Mouse (Mus musculus): Measurements from ENCODE around the gene Exoc6b.

Exoc6b gene

DNA sequence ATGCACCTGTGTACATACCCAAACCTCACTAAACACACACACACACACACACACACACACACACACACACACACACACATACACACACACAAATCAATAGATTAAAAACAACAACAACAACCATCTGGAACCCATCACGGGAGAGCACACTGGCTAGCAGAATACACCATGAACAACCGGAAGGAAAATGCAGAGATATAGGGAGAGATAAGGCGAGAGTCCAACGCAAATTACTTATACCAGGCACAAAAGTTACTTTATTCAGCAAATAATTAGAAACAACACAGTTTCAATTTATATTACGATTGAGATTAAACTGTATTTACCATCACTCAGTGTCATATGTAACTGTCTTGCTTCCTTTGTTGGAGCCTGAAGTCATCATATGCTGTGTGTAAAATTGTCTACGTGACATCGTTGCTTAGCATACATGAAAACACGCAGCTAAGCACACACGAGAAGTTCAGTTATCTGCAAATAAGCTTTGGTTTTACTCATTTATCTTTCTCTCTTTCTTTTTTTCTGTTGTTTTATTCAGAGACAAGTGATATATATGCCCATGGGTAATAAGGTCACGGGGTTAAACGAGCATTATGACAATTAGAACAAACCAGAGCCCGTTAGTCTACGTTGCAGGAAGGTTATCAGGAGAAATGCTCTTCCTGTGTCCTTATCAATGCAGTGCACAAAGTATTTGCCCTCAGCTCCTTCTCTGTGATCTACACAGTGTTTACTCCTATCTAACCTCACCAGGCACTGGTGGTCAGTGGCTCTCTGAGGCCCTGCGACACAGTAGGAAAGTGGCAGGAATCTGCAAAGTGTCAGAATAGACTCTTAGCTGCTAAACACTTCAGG is 186.4 kb downstream of the Exoc6b start:
- DNase-seq (ENCODE audit: low spot score), result no peak

DNA sequence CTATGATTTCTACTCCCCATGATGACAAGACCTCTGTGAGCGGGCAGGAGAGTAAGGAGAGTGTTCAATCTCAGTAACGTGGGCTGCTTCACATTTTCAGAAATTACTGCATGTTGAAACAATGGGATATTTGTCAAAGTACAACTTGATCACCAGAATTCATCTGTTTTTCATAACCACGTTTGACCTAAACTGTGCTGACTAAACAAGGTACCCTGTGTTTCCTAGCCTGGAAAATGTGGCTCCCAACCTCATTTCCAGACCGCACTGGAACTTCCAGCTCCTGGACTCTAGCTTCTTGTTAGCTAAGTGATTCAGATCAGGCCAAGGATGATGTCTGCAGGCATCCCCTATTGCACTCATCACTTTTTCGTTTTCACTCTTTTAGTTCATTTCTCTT is 193.4 kb downstream of the Exoc6b start:
- DNase-seq (ENCODE audit: low spot score), result no peak

DNA sequence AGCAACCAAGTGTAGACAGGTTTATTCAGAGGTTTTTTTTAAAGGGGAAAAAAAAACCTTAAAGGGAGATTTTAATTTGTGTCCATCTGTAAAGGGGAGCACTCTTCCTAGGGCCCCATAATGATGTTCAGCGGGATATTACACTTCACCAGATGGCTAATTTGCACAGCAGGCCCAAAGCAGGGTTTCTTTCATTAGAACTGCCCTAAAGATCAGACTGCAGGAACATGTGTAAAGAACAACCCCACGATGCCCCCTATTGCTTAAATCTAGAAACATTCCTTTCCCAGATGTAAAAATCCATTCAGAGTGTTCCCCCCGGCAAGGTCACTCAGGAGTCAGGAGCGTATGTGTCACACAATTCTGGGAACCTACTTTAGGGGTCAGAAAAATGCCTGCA is 202.2 kb downstream of the Exoc6b start:
- DNase-seq (ENCODE audit: low spot score), result no peak

DNA sequence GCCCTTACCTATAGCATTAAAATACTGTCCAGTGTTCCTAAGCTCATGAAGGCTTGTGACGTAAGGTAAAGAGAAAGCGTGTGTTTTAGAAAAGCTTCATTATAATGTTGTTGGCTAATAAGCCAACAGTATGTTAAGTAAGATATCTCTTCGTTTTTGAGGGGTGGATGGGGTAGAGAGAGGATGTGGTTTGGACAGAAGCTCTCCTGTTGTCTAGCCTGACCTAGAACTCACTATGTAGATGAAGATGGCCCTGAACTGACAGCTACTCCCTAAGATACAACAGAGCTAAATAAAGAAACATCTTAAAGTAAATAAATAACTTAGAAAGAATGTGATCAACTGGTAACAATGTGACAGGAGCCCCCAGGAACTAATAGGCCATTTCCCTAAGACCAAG is 204.7 kb downstream of the Exoc6b start:
- no peak for DNase-seq (ENCODE audit: low spot score)

DNA sequence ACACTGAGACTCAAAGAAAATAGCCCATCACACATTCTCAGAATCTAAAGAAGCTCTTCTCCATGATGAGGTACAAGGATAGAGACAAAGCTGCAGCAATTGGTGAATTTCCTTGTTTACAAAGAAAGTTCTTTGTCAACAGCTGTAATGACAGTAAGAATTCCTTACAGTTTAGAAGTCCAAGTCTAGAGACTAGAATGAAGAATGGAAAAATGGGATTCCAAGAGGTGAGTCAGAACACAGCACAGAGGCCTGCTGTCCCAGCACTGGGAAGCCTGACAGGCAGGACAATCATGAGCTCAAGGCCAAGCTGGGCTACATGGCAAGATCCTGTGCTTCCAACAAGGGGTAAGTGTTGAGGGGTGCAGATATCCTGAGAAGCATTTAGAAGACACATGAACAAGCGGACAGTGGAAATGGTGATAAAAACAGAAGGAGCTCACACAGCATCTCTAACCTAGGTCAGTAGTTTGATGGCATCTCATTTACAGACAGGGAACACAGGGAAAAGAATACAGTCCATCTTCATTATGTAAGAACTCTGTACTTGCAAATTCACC is 205.4 kb downstream of the Exoc6b start:
- no peak for DNase-seq (ENCODE audit: low spot score)

DNA sequence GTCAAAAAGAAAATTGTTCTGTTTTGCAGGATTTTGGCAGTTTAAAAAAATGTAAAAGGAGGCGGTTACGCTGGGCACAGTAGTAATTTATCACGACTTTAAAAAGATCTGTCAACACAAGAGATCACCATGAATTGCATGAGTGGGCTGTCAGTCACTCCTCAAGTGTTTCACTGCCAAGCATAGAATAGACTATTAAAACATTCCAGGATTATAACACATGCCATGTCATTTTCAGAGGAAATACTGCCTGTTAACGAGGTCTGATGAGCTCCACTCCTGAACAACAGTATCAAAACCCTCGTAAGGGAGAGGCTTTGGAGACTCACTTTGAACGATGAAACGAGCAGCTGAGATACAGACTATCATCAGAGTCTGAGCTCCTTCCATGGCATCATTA is 223.6 kb downstream of the Exoc6b start:
- DNase-seq (ENCODE audit: low spot score), result no peak

DNA sequence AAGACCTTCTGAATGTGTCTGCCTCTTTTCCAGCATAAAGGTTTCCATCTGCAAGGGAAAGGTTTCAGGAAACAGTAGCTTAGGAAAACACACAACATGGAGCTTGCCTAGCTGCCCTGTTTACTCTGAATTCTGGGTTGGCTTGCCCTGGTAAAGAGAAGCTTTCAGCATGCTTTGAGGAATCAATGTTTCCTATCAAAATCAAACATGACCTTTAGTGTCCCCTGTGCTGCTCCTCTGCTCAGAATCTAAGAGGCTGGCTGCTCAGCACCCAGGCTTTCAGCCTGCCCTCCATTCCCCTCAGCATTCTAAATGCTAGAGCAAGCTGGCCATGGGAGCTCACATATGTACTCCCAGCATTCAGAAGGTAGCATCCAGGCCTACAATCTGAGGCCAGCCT is 228.2 kb downstream of the Exoc6b start:
- no peak for DNase-seq (ENCODE audit: low spot score)

DNA sequence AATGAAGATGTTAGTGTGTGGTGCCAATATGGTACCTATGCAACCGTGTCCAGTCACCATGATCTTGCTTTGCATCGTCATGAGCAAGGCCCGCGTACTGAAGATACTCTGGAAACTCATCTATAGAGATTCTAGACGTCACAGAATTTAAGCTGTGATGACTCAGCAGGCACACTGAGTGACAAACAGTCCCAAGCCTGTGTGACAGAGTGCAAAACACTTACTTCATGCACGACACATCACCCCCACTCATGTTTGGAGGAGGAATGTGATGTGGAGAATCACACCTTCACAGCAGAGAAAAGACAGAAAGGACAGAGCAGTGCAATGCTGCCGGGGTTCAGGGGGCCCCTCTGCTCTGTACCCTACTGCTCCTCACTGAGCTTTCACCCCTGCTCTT is 261.8 kb downstream of the Exoc6b start:
- no peak for DNase-seq (ENCODE audit: low spot score)

DNA sequence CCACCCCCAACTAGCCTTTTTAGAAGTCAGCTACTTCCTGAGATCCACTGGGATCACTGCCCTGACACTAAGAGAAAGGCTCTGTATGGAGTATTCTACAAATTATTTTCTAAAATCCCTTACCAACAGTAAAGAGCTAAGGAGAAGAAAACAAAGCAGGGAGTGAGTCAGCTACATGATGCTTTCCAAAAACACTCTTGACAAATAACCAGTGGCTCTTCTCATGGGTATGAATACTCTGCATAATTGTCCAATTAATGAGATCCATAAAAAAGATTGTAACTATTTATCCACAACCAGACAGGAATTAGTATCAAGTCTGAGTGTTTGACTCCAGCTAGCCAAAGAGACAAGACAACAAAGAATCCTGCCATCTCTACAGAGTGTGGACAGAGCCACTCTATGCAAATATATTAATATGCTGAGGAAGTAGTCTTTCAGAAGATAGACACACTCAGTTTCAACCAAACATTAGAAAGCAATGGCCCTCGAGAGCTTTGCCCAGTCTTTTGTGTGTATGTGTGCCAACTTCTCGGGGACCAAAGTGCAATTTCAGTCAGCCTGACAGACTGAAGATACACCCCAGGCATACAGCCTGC is 263.1 kb downstream of the Exoc6b start:
- no peak for DNase-seq (ENCODE audit: low spot score)

DNA sequence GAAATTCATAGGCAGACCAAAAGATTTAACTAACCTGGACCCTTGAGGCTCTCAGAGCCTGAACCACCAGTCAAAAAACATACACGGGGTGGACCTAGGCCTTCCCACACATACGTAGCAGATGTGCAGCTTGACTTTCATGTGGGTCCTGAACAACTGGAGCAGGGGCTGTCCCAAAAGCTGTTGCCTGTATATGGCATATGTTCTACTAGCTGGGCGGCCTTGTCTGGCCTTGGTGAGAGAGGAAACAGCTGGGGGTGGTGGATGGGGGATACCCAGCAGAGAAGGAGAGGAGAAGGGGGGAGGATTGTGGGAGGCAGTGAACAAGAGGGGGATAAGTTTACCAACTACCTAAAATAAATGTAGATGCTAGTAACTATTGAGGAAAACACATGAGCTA is 270.6 kb downstream of the Exoc6b start:
- DNase-seq (ENCODE audit: low spot score), result no peak

DNA sequence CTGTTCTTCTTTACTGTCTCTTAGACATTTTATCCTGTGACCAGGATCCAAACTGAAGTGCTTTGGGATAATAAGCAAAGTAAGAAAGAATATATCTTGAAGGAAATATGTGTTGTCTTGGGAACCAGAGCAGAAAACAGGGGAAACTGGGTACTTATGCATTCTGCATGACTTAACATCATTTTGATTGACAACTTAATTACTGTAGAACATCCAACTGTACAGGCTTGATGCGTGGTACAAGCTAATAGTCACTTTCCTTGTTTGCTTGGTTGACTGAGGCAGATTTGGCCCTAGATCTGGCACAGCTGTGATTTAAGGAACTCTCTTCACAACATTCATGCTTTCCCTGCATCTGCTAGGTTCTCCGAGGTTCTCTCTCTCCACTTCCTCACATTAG is 285.3 kb downstream of the Exoc6b start:
- DNase-seq (ENCODE audit: low spot score), result no peak

DNA sequence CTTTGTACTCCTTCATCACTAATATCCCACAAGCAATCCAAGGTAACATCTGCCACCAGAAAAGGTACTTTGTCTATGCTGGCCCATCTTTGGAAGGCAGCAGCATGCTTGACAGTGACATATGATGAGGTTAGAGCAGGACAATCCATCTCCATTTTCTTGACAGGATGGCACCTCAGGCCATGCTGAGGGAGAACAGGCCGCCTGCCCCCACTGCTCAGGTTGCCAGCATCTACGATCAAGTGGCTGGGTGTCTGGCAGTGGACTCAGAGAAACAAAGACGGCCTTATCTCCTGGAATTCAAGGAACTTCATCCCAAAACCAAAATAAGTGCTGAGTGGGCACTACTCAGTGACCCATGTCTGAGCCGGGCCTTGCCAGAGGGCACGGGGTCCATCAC is 289.3 kb downstream of the Exoc6b start:
- no peak for DNase-seq (ENCODE audit: low spot score)

DNA sequence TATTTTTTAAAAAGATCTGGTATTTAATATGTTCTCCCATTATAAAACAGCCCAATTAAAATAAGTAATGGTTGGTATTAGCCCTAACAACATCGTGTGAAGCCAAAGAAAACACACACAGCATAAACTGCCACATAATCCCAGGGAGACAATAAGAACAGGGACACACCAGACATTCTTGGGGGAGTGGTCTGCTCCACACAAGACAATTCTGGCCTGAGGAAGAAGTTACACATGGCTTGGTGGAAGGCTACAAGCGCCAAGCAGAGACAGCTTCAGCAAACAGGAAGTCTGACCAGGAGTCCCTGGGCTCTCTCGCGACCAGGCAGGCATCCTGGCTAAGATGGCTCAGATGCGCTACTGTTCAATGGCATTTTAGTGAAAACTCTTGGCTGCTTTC is 290.3 kb downstream of the Exoc6b start:
- no peak for DNase-seq (ENCODE audit: low spot score)

DNA sequence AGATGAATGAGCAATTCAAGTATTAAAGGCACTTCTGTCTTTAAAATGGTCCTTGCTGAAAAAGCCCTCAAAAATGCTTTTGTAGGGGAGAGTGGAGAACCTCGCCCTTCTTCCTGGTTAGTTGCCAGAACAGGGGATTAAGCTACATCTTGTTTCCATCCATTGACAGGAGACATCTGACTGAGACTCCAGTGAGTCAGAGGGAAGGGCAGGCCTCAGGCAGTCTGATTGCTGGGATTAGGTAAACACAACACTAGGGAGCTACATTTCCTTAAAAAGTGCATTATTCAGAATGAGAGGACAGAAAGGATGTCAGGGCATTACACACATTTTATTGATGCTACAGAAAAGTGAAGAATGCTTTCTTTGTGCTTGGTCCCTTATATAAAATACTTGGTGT is 293.4 kb downstream of the Exoc6b start:
- DNase-seq (ENCODE audit: low spot score), result no peak

DNA sequence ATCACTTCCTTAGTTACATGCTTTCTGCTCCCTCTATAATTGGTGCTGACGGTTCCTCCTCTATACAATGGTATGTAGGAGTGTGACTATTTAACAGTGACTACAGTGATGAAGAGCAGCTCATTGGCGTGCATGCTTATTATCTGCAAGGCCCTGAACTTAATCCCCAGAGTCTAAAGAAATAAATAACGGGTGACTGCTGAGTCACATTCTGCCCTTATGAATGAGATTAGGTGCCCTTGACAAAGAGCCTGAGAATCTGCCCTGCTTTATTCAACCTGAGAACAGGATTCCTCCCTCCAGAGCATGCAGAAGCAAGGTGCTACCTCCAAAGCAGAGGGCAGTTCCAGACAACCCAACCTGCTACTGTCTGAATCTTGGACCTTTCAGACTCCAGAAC is 314.0 kb downstream of the Exoc6b start:
- DNase-seq (ENCODE audit: low spot score), result no peak

DNA sequence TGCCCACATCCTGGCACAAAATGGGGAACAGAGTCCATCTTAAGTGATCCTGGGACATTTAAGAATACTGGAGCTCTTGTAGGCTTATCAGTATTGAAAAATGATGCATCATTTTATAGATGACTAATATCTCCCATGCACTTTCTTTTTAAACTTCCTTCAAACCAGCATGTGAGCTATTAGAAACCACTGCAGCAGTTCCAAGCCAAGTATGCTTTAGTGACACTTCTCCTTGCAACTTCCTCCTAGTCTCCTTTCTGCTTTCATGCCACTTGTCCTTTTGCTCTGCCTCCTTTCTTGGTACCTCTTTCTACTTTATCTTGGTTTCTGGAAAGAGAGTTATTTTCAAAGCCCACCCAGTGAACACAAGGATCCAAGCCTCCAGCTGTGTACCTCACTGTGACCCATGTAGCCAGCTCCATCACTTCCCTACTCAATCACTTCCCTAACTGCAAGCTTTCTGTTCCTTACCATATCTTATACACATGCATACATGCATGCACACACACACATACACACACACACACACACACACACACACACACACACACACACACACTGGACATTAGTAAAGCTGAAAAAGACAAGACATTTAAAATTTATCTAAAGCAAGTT is 316.4 kb downstream of the Exoc6b start:
- DNase-seq (ENCODE audit: low spot score), result no peak

DNA sequence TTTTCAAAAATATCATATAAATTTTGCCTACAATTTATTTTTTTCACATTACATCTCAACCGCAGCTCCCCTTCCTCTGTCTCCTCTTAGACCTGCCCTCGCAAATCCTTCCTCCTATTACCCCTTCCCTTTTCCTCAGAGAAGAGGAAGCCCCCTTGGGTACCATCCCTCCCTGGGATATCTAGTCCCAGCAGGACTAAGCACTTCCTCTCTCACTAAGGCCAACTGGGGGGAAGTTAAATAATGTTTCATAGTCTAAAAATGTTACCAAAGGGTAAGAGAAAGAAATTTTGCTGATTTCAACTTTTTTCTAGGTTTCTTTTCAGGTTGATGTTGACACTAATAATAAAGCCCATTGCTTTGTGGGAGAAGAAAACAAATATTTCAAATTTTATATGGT is 317.9 kb downstream of the Exoc6b start:
- no peak for DNase-seq (ENCODE audit: low spot score)

DNA sequence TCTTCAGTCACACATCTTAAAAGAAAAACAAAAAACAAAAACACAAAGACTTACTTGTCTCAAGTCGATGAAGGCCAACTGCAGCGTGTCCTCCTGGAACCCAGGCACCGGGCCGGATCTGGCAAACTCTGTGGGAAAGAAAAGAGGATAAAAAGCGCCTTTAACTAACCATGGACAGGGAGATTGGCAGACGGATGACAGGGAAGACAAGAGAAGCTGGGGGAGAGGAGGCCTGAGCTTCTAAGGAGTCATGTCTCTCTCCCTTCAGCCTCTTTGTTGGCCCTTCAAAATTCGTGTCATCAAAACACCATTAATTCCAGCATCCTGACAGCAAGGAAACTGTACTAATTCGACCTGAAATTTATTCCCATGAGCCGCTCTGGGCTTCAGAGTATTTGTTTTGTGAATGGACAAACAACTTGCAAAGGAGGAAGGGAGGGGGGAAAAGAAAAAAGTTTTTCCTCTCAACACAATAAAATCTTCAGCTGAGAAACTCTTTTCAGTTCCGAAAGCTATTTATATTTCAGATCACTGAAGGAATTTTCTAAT is 322.4 kb downstream of the Exoc6b start:
- no peak for DNase-seq (ENCODE audit: low spot score)

DNA sequence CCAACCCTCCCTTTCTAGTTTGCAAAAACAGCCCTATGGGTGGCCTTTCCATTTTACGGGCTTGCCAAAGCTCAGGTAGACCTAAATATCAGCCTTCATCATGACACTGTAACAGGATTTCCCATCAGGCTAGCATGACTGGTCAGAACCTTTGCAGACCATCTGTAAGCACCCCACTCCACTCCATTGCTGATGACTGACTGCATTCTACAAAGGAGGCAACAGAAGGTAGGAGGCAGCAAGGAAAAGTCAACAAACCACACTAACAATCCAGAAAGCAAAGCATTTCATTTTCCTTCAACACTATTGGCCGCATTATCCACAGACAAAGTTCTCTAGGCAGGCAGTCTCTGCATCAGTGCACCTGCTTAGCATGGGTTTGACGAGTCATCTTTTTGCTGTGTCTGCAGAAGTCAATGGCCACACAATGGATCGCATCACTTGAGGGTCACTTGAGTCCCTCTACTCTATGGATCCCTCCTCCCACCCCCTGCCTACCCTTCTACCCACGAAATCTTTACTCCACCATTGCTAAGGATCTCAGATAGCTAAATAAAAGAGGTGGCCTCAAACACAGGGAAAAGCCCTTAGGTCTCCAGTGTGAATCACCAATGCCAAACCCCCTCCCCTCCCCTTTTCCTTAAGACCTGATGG is 323.0 kb downstream of the Exoc6b start:
- no peak for DNase-seq (ENCODE audit: low spot score)

DNA sequence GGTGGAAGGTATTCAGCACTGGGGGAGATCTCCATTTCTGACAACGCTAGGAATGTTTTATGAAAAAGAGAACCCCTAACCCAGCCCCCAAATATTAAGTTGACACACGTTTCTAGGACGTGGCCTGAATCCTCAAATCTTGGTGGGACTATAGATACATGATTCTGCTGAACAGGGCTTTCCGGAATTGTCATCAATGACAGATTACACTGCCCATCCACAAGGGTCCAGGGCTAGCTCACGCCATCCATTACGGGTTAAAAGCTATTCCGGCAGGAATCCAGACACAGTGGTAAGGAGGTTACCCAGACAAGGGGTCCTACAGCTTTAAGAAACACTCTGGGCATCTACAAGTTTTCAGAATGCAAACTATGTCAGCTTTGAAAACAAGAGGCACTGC is 323.7 kb downstream of the Exoc6b start:
- no peak for DNase-seq (ENCODE audit: low spot score)

DNA sequence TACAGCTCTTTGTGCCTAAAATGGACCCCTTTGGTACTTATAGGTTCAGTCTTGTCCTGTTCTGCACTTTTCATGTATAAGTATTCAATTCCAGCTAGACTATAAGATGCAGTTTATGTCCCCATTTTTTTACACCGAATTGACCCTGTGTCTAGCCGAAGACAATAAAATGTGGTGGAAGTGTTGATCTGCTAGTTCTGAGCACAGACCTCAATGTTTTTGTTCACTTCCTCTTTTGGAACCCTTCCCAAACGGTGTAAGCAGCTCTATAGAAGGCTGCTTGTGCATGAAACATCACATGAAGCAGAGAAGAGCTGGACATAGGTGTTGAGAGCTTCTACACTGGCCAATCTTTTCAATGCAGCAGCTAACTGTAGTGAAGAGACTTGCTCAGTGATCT is 327.1 kb downstream of the Exoc6b start:
- no peak for DNase-seq (ENCODE audit: low spot score)

DNA sequence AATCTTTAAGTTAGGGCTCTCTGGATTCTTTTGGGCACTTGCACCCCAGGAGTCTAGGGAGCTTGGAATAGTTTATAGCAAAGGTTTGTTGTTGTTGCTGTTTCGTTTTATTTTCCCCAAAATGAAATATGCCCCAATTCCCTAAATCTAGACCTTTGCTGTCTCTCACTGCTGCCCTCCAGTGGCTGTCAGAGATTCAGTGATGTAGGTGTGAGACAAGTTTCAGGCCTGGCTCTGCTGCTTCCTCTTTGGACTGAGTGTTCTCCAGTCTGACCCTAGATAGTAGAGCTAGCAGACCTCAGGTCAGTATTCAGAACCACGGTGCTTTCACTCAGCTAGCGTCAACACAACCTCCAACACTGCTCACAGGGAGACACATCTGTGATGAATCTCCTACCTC is 332.4 kb downstream of the Exoc6b start:
- no peak for DNase-seq (ENCODE audit: low spot score)
